Mouse (Mus musculus) kidney, adult 2 months (tissue): ENCODE measurements around the gene Dcp1a.

ENCODE experiments used
- CTCF ChIP-seq: fragments of 200-500 bp; conservative IDR thresholded peaks from 2 replicates; pipeline ENCODE4 v1.5.1; 2011; ENCODE audit warnings: low read depth, mild to moderate bottlenecking, control low read depth, low read length, moderate library complexity, mixed read lengths; ENCODE audit not compliant: insufficient read depth, insufficient read length
- POLR2A ChIP-seq: fragments of 200-500 bp; IDR thresholded peaks from one replicate; pipeline ENCODE4 v1.6.1; 2011; ENCODE audit warnings: low read depth, low read length, control low read depth

DNA sequence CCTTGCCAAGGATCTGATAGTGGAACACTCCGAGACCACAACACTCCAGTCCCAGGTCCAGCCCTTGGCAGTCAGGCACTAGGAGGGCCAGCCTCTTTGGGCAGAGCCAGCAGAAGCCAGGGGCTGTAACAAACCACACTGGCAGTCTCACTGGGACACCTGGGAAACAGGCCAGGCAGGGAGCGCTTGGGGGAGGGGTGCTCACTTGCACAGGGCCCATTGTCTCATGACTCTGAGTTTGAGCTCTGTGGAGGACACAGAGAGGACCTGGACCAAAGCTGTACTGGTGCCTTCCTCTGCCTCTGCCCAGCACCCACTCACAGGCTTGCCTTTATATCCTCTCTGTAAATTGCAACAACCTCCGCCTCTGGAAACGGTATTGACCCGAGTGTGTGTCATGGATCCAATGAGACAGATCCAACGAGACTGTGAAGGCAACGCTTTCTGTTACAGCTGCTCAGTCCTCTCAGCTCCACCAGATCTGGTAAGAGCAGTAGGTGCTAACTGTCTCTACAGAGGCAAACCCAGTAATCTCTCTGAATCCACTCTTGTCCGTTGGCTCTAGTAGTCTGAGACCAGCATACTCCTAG is 68.9 kb downstream of the Dcp1a start, which contains the start of gene Tkt:
- no peak for TF ChIP-seq CTCF
- TF ChIP-seq POLR2A, result no peak
